Mouse (Mus musculus): ENCODE measurements around the gene Luc7l2. TPM values are rescaled to one million over a fixed set of nuclear protein-coding genes. Genes with fewer than 3 reads are reported as not detected.

Luc7l2 gene
- total and polyA plus RNA-seq, 3 experiments, result 62.0 to 173 (median 92.5) TPM

DNA sequence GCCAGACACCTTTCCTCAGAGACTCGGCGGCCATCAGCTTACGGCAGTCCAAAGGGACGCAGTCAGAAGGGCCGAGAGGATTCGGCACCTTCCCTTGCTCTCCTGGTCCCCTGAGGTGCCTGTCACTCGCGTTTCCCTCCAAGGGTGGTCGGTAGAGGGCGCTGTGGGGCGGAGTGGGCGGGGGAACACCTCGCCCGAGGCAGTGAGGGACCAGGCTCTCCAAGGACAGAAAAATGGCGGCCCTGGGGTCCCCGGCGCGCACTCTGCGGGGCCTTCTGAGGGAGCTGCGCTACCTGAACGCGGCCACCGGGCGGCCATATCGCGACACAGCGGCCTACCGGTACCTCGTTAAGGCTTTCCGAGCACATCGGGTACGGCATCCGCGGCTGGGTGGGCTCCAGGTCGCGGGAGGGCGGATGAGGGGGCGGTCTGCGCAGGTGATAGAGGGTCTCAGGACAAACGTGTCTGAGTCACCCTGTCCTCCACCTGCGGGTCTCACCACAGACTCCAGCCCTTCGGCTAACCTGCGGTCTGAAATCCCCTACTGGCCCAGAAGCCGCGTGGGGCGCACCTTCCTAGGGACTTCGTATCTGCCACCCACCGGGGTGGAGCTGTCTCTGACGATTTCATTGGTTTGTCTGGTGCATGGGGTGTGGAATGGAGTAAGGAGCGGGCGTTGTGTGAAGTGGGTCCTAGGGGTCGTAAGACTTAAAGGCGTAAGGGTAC, 16.3 kb upstream of the Luc7l2 start (continued):
- TF ChIP-seq ZKSCAN1 (IDR thresholded peaks at IDR 0.05; ENCODE audit: borderline replicate concordance, low read depth, low read length) (no peak), TBP (conservative IDR thresholded peaks at IDR 0.05; ENCODE audit: low read depth, low read length) (0 out of 2 replicates have a peak, but pooled peaks have one; percentile 38), POLR2A (IDR thresholded peaks at IDR 0.05; ENCODE audit: low read depth, low read length) (peak; percentile 79), MXI1 (IDR thresholded peaks at IDR 0.05; ENCODE audit: low read depth, low read length) (peak; percentile 85), ZMIZ1 (IDR thresholded peaks at IDR 0.05; ENCODE audit: low read depth, low read length) (peak; percentile 88), NRF1 (IDR thresholded peaks at IDR 0.05; ENCODE audit: low read depth, low read length) (peak; percentile 55), E2F4 (IDR thresholded peaks at IDR 0.05; ENCODE audit: insufficient replicate concordance, low read depth, low read length) (no peak), MAFK (IDR thresholded peaks at IDR 0.05; ENCODE audit: insufficient replicate concordance, low read length) (no peak), POLR2AphosphoS2 (IDR thresholded peaks at IDR 0.05; ENCODE audit: low read depth, low read length) (0 out of 2 replicates have a peak, but pooled peaks have one; percentile 22), ZC3H11A (IDR thresholded peaks at IDR 0.05; ENCODE audit: low read depth, low read length) (no peak), NELFE (IDR thresholded peaks at IDR 0.05; ENCODE audit: low read depth, low read length) (peak; percentile 71), ETS1 (conservative IDR thresholded peaks at IDR 0.05; ENCODE audit: low read depth, low read length) (no peak), USF1 (IDR thresholded peaks at IDR 0.05; ENCODE audit: low read depth, low read length) (no peak)

DNA sequence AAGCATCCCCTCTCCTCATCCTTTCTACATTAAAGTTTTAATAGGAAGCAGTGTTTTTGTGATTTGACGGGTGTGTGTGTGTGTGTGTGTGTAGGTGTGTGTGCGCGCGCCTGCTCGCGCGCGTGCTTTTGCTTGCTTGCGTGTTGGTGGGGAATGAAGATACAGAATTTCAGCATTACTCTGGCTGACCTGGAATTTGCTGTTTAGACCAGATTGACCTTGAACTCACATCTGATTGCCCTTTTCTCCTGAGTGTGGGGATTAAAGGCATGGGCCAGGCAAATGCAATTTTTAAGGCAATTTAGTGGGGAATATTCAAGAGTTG, 15.8 kb upstream of the Luc7l2 start:
- peaks cover 3 to 18% of the 10 kb centered on the region in 2 experiments; a peak in 3 of 4 replicates for H3K4me1 ChIP-seq (ENCODE audit: control insufficient read depth in 1 of 2, insufficient read depth in 2 of 2)
- no peaks in the 10 kb centered on the region for H3K9me3 ChIP-seq (replicated peaks; ENCODE audit: low read length)
- H3K36me3 ChIP-seq (replicated peaks in 1 of 2; ENCODE audit: control insufficient read depth in 1 of 2, insufficient read depth in 1 of 2, low read length in 1 of 2), result peaks cover 0 to 12% of the 10 kb centered on the region in 2 experiments
- peak overlapping the region; percentile 60 for H3K9ac ChIP-seq (ENCODE audit: insufficient read depth, low read depth)
- dilution Hi-C loops (cut with MboI; ENCODE audit: extremely low pct_ligation_motif_present, extremely low pct_unique_long_range_greater_than_20kb, low sequenced_read_pairs), result no loop called here
- H3K4me2 ChIP-seq (ENCODE audit: insufficient read depth, low read depth, poor library complexity, severe bottlenecking), result peak overlapping the region; percentile 74; the same call in 1 of the 2 replicates
- DNase-seq (ENCODE audit: extremely low read depth), result no peak
- TF ChIP-seq ZMIZ1 (IDR thresholded peaks at IDR 0.05; ENCODE audit: low read depth, low read length) (no peak), USF1 (IDR thresholded peaks at IDR 0.05; ENCODE audit: low read depth, low read length) (no peak), E2F4 (IDR thresholded peaks at IDR 0.05; ENCODE audit: insufficient replicate concordance, low read depth, low read length) (no peak), MAX (IDR thresholded peaks at IDR 0.05; ENCODE audit: low read length) (0 out of 2 replicates have a peak, but pooled peaks have one; percentile 4), NRF1 (IDR thresholded peaks at IDR 0.05; ENCODE audit: low read depth, low read length) (0 out of 2 replicates have a peak, but pooled peaks have one; percentile 12)
- no peak overlapping the region for H3K27ac ChIP-seq (ENCODE audit: insufficient read depth, low read depth)
- in situ Hi-C loops (cut with MboI; ENCODE audit: low pct_ligation_motif_present, low pct_unique_long_range_greater_than_20kb, low sequenced_read_pairs), result loop anchor here (25.0 kb wide), 1 partner anchor 373 kb away; no protein-coding TSS in a partner anchor
- no peaks in the 10 kb centered on the region; the same call in 1 of the 2 replicates for H3K79me2 ChIP-seq (replicated peaks; ENCODE audit: control insufficient read depth, extremely low read depth, insufficient read depth, poor library complexity, severe bottlenecking)
- H3K4me3 ChIP-seq (replicated peaks in 1 of 3; ENCODE audit: low read depth in 2 of 3, low read length in 2 of 3, poor library complexity in 1 of 3), result peak overlapping the region; percentile 85 to 90 (median 85)
- H3K27me3 ChIP-seq (replicated peaks), result no peaks in the 10 kb centered on the region

DNA sequence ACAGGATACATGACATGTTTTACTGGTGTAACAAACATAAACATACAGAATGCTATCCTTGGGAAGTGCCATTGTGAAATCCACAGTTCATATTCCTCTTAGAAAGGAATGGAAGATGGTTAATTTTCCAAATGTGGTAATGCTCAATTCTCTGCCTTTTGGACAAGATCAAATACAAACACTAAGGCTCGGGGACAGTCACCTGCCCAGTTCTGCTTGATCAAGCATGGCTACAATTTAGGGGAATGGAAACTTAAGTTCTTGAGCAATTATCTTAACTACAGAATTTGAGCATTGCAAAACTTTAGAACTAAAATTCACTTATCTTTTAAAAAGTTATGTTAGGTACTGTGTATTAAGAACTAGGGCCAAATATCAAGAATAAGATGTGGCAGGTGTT, 15.3 kb upstream of the Luc7l2 start:
- in situ Hi-C loops (cut with MboI; ENCODE audit: low pct_ligation_motif_present, low pct_unique_long_range_greater_than_20kb, low sequenced_read_pairs), result loop anchor here (25.0 kb wide), 1 partner anchor 373 kb away; no protein-coding TSS in a partner anchor

More for the DNA sequence above, 15.3 kb upstream of the Luc7l2 start:
- TF ChIP-seq UBTF (IDR thresholded peaks at IDR 0.05; ENCODE audit: low read depth, low read length) (no peak), BHLHE40 (IDR thresholded peaks at IDR 0.05; ENCODE audit: low read depth, low read length) (peak; percentile 62; the same call in 1 of the 2 replicates)
- H3K27ac ChIP-seq (ENCODE audit: insufficient read depth, low read depth), result no peak overlapping the region
- H3K9ac ChIP-seq (ENCODE audit: insufficient read depth, low read depth), result peak overlapping the region; percentile 60; the same call in 1 of the 2 replicates
- no peaks in the 10 kb centered on the region for H3K27me3 ChIP-seq (replicated peaks)
- no peaks in the 10 kb centered on the region for H3K9me3 ChIP-seq (replicated peaks; ENCODE audit: low read length)
- H3K4me3 ChIP-seq (replicated peaks in 1 of 3; ENCODE audit: low read depth in 2 of 3, low read length in 2 of 3, poor library complexity in 1 of 3), result peak overlapping the region; percentile 85 to 90 (median 85)
- H3K4me1 ChIP-seq (ENCODE audit: control insufficient read depth in 1 of 2, insufficient read depth in 2 of 2), result peaks cover 3 to 18% of the 10 kb centered on the region in 2 experiments; a peak in 3 of 4 replicates
- peak overlapping the region; percentile 74 for H3K4me2 ChIP-seq (ENCODE audit: insufficient read depth, low read depth, poor library complexity, severe bottlenecking)
- no peak for DNase-seq (ENCODE audit: extremely low read depth)
- H3K36me3 ChIP-seq (replicated peaks in 1 of 2; ENCODE audit: control insufficient read depth in 1 of 2, insufficient read depth in 1 of 2, low read length in 1 of 2), result peaks cover 0 to 13% of the 10 kb centered on the region in 2 experiments
- no peaks in the 10 kb centered on the region; the same call in 1 of the 2 replicates for H3K79me2 ChIP-seq (replicated peaks; ENCODE audit: control insufficient read depth, extremely low read depth, insufficient read depth, poor library complexity, severe bottlenecking)
- dilution Hi-C loops (cut with MboI; ENCODE audit: extremely low pct_ligation_motif_present, extremely low pct_unique_long_range_greater_than_20kb, low sequenced_read_pairs), result no loop called here

All from CH12.LX (cell line).